Mouse (Mus musculus) gastrocnemius, postnatal 25 days (tissue): ENCODE results near the gene Slc12a7. TPM values are rescaled to one million over a fixed set of nuclear protein-coding genes. Genes with fewer than 3 reads are reported as not detected.
"Not testable (repeated sequence)": the region's sequence is repeated elsewhere in the genome, so short reads cannot be mapped to it uniquely, and the experiment has no call there.

Source experiments
- DNase-seq: peaks from one replicate; pipeline ENCODE4 v3.0.0; 2022
- long read RNA-seq, 2 experiments: library from polyadenylated mRNA; stranded (forward); transcript quantifications; one replicate each; pipeline ENCODE4 v2.0.0; 2021
- total RNA-seq, 2 experiments: library from RNA; stranded (reverse); gene quantifications; 1 replicate in 1 of 2; 2 replicates in 1 of 2; pipeline ENCODE4 v1.2.3; 2021

The Slc12a7 gene
- 1 to 10 TPM; 3.6 to 8.0 TPM for total RNA-seq
- long read RNA-seq, experiment 1, partial matches to known transcripts, result 1 of 1 reads
- long read RNA-seq, experiment 1, other reads (novel, unspliced or antisense), result 0 of 1 reads
- long read RNA-seq, experiment 2, full-length matches to known transcripts, result 1 of 4 reads
- long read RNA-seq, experiment 2, partial matches to known transcripts, result 2 of 4 reads
- long read RNA-seq, experiment 2, other reads (novel, unspliced or antisense), result 1 of 4 reads

- no peak for DNase-seq
Measured at GRCm38 (mm10) chr13:73732742-73733700, at the start of gene Slc12a7. Gene Slc12a7, plus strand, starts transcription at chr13:73733094.

GRCm38 (mm10) chr13:73683682-73684081 is 49.2 kb upstream of the Slc12a7 start:
- DNase-seq, result no peak

- no peak for DNase-seq
Measured at GRCm38 (mm10) chr13:73684412-73684811, 48.5 kb upstream of the Slc12a7 start.

- DNase-seq, result no peak
Measured at GRCm38 (mm10) chr13:73685502-73685901, 47.4 kb upstream of the Slc12a7 start.

GRCm38 (mm10) chr13:73687601-73688000 is 45.3 kb upstream of the Slc12a7 start:
- no peak for DNase-seq

- no peak for DNase-seq
Measured at GRCm38 (mm10) chr13:73688934-73689333, 44.0 kb upstream of the Slc12a7 start.

GRCm38 (mm10) chr13:73692249-73692868 is 40.5 kb upstream of the Slc12a7 start:
- DNase-seq, result peak; percentile 39

GRCm38 (mm10) chr13:73693333-73693732 is 39.6 kb upstream of the Slc12a7 start:
- no peak for DNase-seq

GRCm38 (mm10) chr13:73694972-73695371 is 37.9 kb upstream of the Slc12a7 start:
- DNase-seq, result no peak

- DNase-seq, result no peak
Measured at GRCm38 (mm10) chr13:73696529-73696928, 36.4 kb upstream of the Slc12a7 start.

GRCm38 (mm10) chr13:73699714-73700113 is 33.2 kb upstream of the Slc12a7 start:
- no peak for DNase-seq

GRCm38 (mm10) chr13:73700554-73700953 is 32.3 kb upstream of the Slc12a7 start:
- DNase-seq, result no peak

GRCm38 (mm10) chr13:73701161-73701883 is 31.6 kb upstream of the Slc12a7 start:
- no peak for DNase-seq

GRCm38 (mm10) chr13:73702776-73703175 is 30.1 kb upstream of the Slc12a7 start:
- no peak for DNase-seq

- not testable (repeated sequence) for DNase-seq
Measured at GRCm38 (mm10) chr13:73703486-73703885, 29.4 kb upstream of the Slc12a7 start.

GRCm38 (mm10) chr13:73704694-73705325 is 28.1 kb upstream of the Slc12a7 start, which contains the start of gene Slc6a19:
Gene Slc6a19, minus strand, starts transcription at chr13:73704865.
- no peak for DNase-seq

- DNase-seq, result no peak
Measured at GRCm38 (mm10) chr13:73709491-73709890, 23.4 kb upstream of the Slc12a7 start.

- no peak for DNase-seq
Measured at GRCm38 (mm10) chr13:73711221-73711620, 21.7 kb upstream of the Slc12a7 start.

- DNase-seq, result no peak
Measured at GRCm38 (mm10) chr13:73711803-73712202, 21.1 kb upstream of the Slc12a7 start.

- no peak for DNase-seq
Measured at GRCm38 (mm10) chr13:73712228-73712627, 20.7 kb upstream of the Slc12a7 start.

- no peak for DNase-seq
Measured at GRCm38 (mm10) chr13:73713204-73713603, 19.7 kb upstream of the Slc12a7 start.

- DNase-seq, result no peak
Measured at GRCm38 (mm10) chr13:73714020-73714419, 18.9 kb upstream of the Slc12a7 start.
